Mouse (Mus musculus) A20 (cell line): ENCODE data around the gene Smc1b.
"Not testable (repeated sequence)": the region's sequence is repeated elsewhere in the genome, so short reads cannot be mapped to it uniquely, and the experiment has no call there.

Experiments used
- DNase-seq: peaks from one replicate; pipeline ENCODE4 v3.0.0-alpha.2; 2011; ENCODE audit warnings: low read depth, low spot score

The Smc1b gene

DNA sequence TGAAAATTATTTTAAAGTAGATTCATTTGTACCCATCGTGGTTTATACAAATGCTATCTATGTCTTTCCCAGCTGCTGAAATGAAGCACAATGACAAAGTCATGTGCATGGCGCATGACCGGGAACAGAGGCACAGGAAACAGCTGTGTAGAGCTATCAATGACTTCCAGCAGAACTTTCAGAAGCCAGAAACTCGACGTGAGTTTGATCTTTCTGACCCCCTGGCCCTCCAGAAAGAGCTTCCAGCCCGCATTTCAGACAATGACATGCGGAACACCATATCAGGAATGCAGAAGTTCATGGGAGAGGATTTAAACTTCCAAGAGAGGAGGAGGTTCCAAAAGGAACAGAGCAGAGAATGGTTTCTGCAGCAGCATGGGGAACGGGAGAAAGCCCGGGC lies 3.4 kb upstream of the Smc1b start:
- no peak for DNase-seq

DNA sequence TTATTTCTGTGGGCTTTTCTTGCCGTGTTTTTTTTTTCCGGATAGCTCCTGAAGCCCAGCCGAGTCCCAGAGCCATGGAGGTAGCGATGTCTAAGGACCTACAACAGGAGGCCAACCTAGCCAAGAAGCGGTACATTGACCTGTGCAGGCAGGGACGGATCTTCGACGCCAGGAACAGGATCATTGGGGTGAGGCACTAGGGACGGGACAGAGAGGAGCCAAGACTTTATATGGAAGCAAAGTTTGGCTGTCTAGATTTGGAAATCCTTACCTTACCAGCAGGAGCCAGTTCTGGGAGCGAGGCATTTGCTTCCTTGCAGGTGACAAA lies 393 bp upstream of the Smc1b start:
- no peak for DNase-seq

DNA sequence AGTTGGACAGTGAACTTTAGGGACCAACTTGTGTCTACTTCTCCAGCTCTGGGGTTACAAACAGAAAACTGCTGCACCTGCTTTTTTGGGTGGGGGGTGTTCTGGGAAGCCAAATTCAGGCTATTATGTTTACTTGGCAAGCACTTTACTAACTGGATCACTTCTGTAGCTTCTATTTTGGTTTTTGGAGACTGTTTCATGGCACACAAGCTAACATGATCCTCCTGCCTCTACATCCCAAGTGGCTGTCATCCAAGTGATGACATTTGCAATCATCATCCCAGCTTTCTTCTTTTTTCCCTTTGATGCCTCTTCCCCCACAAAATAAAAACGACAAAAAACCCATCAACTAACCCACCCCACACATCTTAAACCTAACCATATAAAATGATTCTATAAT lies 46.1 kb downstream of the Smc1b start:
- no peak for DNase-seq

DNA sequence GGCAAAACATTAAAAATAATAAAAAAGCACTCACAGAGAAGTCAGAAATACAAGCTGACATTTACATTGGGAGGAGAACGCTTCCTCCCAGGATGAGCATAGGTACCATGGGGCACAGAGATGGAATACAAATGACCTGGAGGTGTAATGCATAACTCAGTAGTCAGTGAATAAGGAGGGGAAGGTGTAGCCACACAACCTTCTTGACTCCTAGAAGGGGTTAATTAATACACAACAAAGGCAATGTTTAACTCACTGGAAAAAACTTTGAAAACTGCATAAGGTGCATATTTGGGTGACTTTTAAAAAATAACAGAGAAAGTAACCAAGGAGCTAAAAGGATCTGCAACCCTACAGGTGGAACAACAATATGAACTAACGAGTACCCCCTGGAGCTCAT lies 59.1 kb downstream of the Smc1b start:
- no peak for DNase-seq

GRCm38 (mm10) chr15:85070561-85070960 lies 61.2 kb downstream of the Smc1b start:
- peak; percentile 69 for DNase-seq

DNA sequence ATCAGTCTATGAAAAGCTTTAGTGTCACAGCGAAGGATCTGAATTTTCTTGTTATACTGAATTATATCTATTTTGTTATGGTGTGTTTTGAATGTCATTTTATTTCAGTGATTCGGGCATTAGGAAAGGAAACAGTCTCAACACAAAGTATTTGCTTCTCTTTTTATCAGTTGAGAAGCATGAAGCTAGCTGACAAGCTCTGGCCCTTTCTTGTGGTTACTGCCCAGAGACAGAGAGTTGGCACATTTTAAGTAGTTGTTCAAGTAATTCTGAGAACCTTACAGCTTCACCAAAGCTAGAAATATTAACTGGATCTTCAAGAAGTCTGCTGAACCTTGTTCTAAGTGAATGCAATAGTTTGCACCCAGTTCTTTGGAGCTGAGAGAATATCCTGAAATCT lies 68.3 kb downstream of the Smc1b start:
- DNase-seq, result no peak

GRCm38 (mm10) chr15:85055186-85055585 lies 76.6 kb downstream of the Smc1b start:
- DNase-seq, result no peak

- DNase-seq, result no peak
These were observed 77.7 kb downstream of the Smc1b start for GRCm38 (mm10) chr15:85054098-85054497.

- DNase-seq, result no peak
These were observed 82.0 kb downstream of the Smc1b start for GRCm38 (mm10) chr15:85049758-85050157.

- no peak for DNase-seq
These were observed 83.9 kb downstream of the Smc1b start for GRCm38 (mm10) chr15:85047865-85048264.

GRCm38 (mm10) chr15:85046230-85046950 lies 85.4 kb downstream of the Smc1b start:
- no peak for DNase-seq

DNA sequence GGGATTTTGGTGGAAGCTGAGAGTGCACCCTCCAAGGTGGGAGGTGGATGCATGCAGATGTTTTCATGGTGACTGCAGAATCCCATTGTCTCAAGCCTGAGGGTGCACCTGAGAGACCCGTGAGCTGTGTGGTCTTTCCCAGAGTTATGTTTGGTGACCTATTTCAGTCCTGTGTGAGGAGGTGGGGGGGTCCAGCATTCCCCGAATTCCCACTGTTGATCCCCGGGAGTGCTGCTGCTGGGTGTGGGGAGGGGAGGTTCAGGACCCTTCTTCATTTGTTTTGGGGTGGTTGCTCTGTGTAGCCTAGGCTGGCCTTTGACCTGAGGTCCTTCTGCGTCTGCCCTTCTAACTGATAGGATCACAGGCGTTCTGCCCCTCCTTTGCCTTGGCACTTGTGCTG lies 88.0 kb downstream of the Smc1b start:
- no peak for DNase-seq

- no peak for DNase-seq
These were observed 88.6 kb downstream of the Smc1b start for GRCm38 (mm10) chr15:85043116-85043515.

DNA sequence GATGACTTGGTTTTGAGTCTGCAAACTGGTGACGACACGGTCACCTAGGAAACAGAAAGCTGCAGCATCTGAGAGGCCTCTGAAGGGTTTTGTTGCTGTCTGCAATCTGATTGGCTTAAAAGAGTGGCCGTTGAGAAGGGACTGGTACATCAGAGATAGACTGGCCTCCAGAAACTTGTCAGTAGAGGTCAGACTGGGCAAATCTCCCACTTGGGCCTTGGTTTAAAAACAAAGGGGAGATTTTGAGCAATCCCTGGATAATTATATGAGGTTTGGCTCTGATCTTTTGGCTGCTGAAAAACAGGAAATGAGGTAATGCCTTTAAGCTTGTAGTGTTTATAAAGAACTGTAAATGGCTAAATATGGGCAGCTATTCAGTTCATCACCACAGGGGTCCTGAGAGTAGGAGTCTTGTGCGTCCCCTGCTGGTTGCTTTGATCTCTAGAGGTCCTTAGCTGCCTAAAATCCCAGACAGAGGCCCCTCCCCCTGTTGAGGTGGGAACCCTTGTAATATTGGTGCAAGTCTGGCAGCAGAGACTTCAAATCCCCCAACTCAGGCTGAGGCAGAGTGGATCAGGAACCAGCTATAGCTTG lies 89.3 kb downstream of the Smc1b start:
- DNase-seq, result peak; percentile 92

GRCm38 (mm10) chr15:85041546-85042225 lies 90.1 kb downstream of the Smc1b start:
- peak; percentile 75 for DNase-seq

DNA sequence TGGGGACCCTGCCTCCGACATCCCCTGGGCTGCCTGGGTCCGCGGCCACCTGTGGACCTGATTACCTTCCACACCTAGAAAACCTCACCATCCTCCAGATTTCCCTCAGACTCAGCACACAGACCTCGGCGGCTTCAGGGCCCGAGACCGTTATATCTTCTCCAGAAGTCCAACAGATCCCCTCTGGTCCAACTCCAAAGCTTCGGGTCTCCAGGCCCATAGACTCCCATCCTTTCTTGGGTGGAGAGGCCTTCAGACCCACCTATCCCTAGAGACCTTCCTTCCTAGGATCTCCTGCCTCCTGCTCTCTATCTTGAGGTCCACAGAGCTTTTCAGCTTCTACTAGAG lies 94.4 kb downstream of the Smc1b start:
- DNase-seq, result no peak

- peak; percentile 99 for DNase-seq
These were observed 95.0 kb downstream of the Smc1b start for GRCm38 (mm10) chr15:85036566-85037342.

GRCm38 (mm10) chr15:85033916-85034315 lies 97.8 kb downstream of the Smc1b start:
- not testable (repeated sequence) for DNase-seq

- no peak for DNase-seq
These were observed 99.9 kb downstream of the Smc1b start for GRCm38 (mm10) chr15:85031866-85032265.

DNA sequence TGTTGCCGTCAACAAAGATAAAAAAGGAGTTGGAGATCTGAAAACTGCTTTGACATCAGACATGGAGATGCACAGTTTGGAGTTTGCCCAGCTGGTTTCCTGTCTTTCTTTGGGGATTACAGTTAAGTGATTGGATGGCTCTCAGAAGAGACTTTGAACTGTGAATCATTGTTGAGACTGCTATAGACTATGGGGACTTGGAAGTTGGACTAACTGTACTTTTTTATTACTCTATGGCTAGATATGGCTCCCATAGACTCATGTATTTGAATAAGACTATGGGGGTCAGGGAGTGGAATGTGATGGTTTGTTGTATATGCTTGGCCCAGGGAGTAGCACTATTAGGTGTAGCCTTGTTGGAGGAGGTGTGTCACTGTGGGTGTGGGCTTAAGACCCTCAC lies 101.1 kb downstream of the Smc1b start:
- not testable (repeated sequence) for DNase-seq

GRCm38 (mm10) chr15:85028648-85029047 lies 103.1 kb downstream of the Smc1b start, which contains the start of gene Fam118a:
Gene Fam118a (plus strand): TSS chr15:85028948.
- not testable (repeated sequence) for DNase-seq

DNA sequence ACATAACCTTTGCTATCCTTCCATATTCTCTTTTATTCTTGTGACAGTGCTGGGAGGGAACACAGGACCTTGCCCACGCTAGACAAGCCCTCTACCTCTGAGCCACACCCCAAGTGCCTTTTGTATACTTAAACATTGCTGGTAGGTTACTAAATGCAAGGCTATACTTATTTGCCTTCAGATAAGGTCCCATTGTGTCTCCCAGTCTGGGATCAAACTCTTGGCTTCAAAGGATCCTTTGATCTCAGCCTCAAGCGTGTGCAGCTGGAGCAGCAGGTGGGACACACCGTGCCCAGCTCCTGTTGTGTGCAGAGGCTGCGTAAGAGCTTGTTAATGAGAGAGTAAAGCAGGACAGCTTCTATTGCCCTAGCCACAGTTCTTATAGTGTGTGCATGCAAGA lies 104.0 kb downstream of the Smc1b start:
- DNase-seq, result no peak
